Mouse (Mus musculus) lung, adult 2 months (tissue): ENCODE measurements at regions not wholly inside any gene's neighbourhood (a gene's known extent, or its start where the extent isn't known, plus 50 kb on each side); places are given as distances from the start of the nearest gene placed in this dataset.

ENCODE experiments used
- CTCF ChIP-seq: fragments of 200-500 bp; IDR thresholded peaks from 2 replicates; pipeline ENCODE4 v1.5.1; 2011; ENCODE audit warnings: mild to moderate bottlenecking, low read length, control low read depth; ENCODE audit not compliant: insufficient read depth
- POLR2A ChIP-seq: fragments of 200-500 bp; IDR thresholded peaks from 2 replicates; pipeline ENCODE4 v1.6.1; 2011; ENCODE audit warnings: low read depth, mild to moderate bottlenecking, control low read depth, low read length, borderline replicate concordance; ENCODE audit errors: extremely low read depth

GRCm38 (mm10) chr6:93014534-93014933, 71.2 kb upstream of the Adamts9 start:
- TF ChIP-seq CTCF (no peak), POLR2A (no peak)
